Mouse (Mus musculus): ENCODE measurements around the gene Phldb2.

GRCm38 (mm10) chr16:45896587-45896986 is 56.8 kb downstream of the Phldb2 start:
- TF ChIP-seq CTCF (IDR thresholded peaks at IDR 0.05; ENCODE audit: low read depth, low read length) (no peak), TAL1 (conservative IDR thresholded peaks at IDR 0.05; ENCODE audit: low read depth, low read length) (no peak), GATA1 (IDR thresholded peaks at IDR 0.05; ENCODE audit: borderline replicate concordance, low read length) (no peak)
